Mouse (Mus musculus) ovary, postnatal 10 days (tissue): ENCODE measurements around the gene Mcrs1.
"Not testable (repeated sequence)": the region's sequence is repeated elsewhere in the genome, so short reads cannot be mapped to it uniquely, and the experiment has no call there.

ENCODE experiments used
- DNase-seq: peaks from one replicate; pipeline ENCODE4 v3.0.0; 2022; ENCODE audit warnings: low spot score

The Mcrs1 gene

DNA sequence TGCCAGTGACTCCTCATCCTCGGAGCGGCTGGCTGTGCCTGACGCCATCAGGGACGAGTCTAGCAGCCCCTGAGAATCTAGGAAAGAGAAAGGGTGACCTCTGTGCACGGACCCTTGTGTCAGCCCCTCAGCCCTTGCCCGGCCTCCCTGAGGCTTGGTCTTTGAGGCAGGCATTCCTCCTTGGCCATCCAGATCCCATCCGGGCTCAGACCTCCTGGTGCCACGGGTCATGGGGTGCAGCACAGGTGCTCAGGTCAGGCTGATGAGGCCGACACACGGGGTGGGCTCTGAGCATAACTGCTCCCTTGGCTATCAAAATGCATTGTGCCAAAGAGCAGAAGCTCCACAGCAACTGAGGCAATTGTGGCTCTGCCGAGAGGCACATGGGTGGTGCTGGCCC, 1.8 kb downstream of the Mcrs1 start:
- DNase-seq = no peak

DNA sequence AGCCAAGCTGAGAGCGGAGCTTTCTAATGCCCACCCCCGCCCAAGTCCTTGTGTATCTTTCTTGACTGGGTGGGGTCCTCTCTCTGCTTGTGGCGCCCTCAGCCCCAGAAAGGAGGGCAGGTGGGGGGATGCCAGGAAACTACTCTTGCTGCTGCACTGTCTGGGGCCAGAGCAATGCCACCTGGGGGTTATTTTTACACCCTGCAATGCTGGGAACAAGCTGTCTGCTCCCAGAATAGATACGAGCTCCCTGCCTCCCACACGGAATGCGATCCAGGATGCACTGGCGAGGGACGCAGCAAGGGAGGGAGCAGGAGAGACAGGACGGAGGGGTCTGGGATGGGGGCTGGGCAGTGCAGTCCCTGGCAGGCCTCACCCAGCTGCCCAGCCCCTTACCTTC, 2.8 kb downstream of the Mcrs1 start:
- no peak for DNase-seq

DNA sequence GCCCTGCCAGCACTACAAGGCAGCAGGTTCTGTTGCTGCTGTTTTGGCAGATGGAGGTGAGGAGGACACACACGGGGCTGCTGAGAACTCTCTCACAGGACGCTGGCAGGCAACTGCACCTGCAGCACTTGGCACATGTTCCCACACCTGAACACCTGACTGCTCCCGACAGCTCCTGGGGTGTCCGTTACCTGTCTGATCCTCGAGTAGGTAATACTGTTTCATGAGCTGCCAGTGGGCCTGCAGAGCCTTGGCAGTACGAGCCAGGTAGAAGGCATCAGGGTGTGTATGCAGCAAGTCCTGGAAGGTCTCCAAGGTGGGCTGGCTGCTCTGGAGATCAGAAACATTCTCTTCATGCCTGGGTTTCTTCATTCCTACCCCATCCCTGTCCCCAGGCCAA, 5.0 kb downstream of the Mcrs1 start:
- not testable (repeated sequence) for DNase-seq

DNA sequence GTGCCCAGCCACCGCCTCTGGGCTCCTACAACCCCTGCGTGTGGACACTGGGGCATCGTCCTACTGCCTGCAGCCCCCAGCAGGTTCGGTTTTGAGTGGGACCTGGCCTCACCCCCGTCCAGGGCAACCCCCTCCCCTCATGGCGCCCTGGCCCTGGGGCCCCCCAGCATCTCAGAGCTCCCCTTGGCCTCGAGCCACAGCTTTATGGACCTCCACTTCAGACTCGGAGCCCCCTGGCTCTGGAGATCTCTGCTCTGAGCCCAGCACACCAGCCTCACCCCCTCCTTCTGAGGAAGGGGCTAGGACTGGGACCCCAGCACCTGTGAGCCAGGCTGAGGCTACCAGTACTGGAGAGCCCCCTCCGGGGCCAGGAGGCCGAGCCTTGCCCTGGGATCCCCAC, 9.7 kb downstream of the Mcrs1 start:
- no peak for DNase-seq

DNA sequence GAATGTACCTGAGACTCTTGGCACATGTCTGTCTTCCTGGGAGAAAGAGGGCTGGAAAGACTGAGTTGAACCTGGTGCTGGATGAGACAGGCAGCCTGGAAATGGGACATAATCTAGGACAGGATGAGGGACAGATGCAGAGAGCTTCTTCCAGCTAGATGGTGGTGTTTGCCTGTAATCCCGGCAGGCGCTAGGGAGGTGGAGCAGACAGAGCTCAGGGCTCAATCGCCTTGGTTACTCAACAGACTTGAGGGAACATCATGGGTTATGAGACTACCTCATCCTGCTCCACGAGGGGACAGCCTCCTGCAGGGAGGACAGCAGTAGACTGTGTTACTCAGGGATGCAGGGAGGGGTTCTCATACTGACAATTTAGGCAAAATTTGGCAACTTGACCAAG, 10.5 kb downstream of the Mcrs1 start:
- no peak for DNase-seq

DNA sequence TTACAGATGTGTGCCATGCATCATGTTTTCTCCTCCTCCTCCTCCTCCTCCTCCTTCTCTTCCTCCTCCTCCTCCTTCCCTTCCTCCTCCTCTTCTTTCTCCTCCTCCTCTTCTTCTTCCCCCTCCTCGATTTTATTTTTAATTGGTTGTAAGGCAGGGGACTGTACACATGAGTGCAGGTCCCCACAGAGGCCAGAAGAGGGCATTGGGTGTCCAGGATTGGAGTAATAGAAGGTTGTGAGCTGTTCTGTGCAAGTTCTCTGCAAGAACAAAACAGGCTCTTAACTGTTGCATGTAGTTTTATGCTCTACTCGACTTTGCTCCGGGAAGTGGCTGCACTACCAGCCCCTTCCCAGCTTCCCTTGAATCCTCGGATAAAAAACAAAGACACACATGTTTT, 11.6 kb downstream of the Mcrs1 start:
- DNase-seq = no peak

DNA sequence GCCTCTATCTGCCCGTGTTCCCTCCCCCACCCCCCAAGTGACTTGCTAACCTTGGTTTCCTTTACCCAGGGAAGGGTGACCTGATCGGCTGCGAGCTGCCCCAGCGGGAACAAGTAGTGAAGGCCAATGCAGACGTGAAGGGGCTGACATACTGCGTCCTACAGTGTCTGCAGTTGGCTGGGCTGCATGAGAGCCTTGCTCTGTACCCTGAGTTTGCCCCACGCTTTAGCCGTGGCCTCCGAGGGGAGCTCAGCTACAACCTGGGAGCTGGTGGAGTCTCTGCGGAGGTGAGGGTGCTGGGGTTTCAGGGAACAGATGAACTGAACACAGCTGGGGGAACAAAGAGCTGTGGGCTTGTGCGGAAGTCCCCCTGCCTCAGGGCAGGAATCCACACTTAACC, 13.8 kb downstream of the Mcrs1 start:
- no peak for DNase-seq

DNA sequence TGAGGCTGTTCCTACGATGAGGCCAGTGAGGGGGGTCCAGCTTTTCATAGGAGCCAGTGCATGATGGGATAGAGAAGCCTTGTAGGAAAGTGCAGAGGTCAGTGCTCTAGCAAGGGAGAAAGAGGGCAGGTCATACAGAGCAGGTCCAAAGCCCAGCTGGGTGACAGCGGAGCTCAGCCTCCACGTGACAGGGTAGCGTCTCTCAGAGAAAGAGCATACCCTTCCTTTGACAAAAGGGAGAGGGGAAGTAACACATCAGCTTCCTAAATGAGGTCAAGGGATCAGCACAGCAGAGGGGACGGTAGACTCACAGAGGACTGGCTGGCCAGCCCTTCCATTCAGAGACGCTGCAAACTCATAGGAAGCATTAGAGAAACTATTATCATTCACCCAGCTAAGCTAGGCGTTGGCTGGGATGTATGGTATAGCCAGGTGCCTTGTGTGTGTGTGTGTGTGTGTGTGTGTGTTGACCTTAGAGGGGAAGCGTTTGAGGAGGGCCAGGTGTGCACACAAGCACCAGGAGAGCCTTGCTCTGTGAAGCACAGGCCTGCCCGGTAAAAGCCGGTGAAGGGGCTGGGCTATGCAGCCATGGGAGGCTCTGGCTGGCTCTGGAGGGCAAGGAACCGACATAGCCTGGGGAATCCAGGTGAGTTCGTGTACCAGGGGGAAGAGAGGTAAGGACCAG, 17.3 kb downstream of the Mcrs1 start:
- DNase-seq = no peak

DNA sequence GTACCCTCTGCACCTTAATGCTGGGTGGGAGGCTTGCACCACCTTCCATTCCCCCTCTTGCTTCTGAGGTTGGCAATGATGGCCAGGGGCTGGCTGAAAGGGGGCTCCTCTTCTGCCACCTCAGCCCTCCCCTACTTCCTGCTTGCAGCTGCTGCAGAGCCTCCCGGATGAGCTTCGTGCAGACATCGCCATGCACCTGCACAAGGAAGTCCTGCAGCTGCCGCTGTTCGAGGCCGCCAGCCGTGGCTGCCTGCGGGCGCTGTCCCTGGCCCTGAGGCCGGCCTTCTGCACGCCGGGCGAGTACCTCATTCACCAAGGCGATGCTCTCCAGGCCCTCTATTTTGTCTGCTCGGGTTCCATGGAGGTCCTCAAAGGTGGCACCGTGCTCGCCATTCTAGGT, 18.0 kb downstream of the Mcrs1 start:
- no peak for DNase-seq

DNA sequence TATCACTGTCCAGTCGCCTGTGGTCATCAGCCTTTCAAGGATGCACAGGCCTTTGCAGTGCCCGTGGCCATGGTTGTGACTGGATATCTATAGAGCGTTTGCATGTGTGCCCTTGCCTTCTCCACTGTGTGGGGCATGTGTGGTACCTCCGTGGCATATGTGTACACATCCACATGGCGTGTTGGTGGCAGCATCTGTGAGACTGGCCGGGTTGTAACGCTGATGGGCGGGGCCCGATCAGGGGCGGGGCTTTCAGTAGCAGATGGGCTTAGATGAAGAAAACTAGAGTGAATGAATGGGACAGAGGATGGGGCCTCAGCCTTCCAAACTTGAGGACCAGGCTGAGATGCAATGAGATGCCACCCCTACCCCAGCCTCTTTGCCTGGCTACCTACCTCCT, 19.8 kb downstream of the Mcrs1 start:
- DNase-seq = no peak

DNA sequence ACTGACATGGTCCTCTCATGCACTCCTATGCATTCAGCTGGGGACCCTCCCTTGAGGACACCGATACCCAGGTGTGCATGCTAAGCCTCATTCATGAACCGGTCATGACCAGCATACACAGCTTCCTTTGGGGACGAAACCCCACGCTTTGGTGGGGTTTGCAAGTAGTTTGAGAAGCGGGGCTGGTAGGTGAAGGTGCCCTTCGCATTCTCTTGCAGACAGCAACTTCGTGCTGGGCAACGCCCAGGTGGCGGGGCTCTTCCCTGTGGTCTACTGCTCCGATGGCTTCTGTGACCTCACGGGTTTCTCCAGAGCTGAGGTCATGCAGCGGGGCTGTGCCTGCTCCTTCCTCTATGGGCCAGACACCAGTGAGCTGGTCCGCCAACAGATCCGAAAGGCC, 25.7 kb downstream of the Mcrs1 start:
- DNase-seq = no peak

DNA sequence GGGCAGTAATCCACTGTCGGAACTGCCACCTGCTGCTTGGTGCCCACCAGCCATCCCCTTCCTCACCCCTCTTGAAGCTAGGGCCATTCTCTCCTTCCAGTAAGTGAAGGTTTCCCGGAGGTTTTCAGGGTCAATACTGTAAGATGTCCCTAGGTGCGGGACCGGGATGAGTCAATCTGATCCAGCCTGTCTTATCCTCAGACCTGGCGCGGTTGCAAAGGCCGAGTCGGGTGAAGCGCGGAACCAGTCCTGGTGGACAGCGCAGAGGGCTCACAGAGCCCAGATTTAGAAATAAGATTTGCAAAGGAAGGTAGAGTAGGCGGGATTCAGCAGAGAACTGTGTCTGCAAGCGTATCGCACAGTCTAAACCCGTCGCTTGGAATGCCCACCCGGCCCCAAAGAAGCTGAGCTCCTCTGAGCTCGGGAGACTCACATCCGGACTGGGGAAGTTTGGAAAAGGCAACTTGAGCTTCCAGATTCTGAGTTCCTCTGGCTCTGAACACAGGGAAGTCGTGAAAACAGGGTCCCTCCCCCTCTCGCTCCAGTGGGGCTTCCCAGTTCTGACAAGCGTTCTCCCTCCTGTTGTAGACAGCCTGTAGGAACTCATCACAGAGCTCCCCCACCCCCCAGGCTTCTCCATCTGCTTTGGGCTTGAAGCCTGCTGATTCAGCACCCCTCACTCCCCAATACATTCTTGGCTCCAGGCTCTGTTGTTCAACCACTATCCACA, 26.5 kb downstream of the Mcrs1 start:
- DNase-seq = no peak

DNA sequence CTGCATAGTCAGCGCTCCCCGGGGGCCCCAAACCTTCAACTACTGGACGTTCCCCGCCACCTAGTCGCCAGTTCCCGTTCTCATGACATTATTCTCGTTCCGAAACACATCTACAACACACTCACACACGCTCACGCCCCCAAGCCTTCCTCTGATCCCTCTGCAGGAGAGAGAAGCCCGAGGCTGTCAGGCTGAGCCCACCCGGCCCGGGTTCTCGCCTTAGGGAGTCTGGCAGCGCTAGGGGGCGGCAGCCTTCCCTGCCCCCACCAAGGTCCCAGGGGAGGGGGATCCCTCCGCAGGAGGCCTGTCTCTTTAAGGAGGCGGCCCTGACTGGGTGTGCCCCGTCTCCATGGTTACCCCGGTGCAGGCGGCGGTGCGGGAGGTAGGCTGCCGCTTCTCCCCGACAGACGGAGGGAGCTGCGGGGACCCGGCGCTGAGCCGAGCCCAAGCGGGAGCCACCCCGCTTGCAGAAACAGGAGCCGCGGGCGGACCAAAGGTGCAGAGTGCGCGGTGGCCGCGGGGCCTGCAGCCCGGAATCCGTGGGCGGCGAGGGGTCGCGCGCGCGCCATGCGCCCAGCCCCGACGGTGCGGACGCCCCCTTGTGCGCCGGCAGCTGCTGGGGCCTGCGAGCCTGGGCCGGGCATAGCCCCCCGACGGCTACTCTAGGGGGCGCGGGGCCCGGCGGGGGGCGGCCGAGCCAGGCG, 27.4 kb downstream of the Mcrs1 start, which contains the start of gene Kcnh3:
Gene Kcnh3 (plus strand): TSS at position 654 of the 704 bp plus-strand sequence.
- DNase-seq = no peak

DNA sequence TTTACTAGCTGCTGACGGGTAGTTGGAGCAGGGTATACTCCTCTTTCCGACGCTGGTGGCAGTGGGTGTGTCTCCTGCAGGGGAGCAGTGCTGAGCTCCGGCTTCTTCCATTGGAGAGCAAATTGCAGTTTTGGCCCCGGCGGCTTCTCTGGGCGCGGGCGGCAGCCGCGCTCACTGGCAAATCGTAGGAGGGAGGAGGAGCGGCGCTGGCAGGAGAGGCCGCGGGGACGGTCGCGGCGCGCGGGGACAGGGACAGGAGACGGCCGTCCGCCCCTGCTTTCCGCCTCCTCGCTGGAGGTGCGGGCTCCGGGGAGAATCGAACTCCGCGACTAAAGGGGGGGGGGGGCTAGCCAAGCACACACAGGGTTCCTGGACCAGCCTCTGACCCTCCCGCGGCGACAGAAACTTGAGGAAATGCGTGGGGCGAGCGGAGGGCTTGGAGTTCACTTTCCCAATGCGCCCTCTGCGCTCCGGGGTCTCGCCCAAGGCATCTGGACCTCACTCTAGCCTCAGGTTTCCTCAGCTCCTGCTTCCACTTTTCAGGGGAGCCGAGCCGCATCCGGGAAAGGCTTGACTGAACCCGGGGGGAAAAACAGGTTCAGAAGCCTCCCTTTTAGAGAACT, 28.1 kb downstream of the Mcrs1 start:
- DNase-seq = no peak

DNA sequence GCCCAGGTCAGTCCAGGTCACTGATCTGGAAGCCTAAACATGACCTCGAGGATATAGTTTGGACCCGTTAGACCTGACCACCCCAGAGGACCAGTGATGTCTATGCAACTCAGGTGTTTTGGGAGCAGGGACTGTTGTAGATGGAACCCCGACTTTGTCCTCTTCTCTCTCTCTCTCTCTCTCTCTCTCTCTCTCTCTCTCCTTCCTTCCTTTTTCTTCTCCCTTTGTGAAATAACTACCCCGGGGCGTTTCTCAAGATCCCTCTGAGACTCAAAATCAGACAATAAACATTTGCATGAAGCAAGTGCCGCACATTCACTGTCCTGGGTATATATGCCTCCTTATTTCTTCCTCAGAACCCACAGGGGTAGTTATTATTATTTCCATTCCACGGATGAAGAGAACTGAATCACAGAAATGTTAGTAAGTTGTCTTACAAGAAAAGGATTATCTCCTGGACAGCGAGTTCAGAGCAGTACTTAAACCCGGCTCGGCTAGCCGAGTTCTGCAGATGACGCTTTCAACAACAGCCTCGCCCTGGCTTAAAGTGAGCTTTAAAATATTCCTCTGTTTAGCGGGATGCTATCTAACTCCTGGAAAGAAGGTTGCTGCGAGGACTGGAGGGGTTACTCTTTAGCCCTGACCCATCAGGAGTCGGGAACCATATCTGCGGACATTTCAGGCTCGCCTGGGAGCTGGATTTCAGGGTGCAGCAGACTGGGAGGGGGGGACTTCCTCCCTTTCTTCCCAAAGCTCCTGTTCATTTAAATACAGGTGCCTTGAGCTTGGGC, 28.8 kb downstream of the Mcrs1 start:
- no peak for DNase-seq

DNA sequence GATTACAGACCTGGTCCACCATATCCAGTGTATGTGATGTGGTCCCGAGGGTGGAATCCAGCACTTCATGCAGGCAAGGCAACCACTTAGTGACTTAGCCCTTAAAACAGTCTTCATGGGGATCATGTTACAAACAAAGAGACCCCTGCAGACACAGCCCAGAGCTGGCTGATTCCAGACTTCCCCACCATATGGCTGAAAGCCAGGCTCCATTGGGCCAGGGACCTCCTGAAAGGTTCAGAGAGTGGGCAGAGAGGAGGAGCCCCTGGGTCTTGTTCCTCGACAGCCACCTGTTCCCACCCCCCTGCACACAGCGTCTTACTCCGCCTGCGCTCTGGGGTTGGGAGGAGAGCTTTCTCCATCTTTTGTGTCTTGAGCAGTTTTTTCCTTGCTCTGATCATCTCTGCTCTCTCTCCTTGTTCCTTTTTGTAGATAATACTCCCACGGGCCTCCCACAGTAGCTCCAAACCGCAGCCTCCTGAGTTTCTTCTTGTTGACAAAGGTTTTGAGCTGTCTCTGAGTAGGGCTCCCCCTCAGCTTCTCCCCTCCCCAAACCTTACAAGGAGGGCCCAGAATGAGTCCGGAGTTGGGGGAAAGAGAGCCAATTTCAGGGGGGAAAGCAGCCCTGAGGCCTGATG, 30.3 kb downstream of the Mcrs1 start:
- no peak for DNase-seq

DNA sequence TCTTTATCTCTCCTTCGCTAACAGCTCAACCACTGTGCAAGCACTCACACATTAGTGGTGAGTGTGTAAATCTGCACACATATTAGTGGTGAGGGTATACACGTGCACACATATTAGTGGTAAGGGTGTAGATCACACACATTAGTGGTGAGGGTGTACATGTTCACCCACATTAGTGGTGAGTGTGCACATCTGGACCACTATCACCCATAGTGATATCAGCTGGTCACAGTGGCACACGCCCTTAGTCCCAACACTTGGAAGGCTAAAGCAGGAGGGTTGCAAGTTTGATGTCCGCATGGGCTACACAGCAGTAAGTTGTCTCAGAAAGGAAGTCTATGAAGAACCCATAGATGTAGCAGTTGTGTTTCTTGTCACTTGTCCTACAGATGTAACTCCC, 34.1 kb downstream of the Mcrs1 start:
- DNase-seq = no peak

DNA sequence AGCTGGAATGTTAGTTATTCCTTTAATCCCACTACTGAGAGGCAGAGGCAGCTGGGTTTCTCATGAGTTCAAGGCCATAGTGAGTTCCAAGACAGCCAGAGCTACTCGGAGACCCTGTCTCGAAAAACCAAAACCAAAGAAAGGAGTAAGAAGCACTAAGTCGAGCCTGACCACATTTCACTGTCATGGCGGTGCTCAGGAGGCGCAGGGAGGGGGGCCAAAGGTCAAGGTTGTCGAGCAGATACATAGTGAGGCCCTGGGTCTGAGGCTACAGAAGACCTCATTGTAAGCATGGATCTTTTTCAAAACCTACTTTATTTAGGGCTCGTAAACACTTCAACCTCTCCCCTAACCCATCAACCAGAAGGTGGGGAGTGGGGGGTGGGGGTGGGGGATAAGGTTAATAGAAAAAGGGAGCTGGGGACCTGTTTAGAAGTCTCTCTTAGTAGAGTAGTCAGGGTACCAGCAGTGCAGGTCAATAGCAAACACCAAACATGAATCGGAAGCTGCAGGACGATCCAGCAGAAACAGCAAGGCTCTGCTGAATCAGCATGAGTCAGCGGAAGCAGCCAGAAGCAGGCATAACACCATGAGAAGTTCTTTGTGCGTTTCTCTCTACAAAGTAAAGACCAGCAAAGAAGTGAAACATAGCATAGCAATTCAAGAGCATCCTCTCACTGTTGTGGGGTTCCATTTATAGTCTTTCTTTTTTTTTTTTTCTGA, 35.9 kb downstream of the Mcrs1 start:
- no peak for DNase-seq

DNA sequence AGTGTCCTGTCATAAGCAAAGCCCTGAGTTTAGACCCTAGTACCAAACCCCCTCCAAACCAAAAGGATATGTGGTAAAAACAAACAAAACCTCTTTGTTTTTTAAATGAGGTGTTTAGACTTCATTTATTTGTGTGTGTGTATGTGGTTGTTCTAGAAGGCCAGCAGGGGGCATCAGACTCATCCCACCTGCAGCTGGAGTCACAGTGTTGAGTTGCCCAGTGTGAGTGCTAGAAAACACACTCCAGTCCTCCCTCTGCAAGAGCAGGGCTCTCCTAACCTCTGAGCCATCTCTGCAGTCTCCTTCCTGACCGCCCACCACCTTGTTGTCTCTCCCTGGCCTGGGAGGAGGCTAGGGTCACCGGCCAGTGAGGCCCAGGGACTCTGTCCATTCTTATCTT, 36.8 kb downstream of the Mcrs1 start:
- DNase-seq = no peak

DNA sequence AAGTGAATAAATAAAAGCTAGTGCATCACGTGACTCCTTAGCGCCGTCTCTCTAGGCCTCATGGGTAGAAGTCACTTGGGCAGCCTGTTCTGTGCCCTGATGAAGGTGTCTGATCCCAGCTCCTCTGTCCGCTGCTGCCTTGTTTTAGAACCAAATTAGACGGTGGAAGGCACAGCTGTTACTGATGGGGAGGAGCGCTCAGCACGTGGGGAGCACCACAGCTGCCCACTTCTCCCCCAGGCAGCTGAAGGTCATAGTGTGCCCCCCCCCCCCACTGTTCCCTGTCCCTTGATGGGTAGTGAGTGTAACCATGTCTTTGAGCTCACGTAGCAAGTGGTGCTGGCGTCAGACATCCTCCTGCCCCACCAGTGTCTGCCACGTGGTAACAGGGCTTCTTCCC, 38.6 kb downstream of the Mcrs1 start:
- no peak for DNase-seq

DNA sequence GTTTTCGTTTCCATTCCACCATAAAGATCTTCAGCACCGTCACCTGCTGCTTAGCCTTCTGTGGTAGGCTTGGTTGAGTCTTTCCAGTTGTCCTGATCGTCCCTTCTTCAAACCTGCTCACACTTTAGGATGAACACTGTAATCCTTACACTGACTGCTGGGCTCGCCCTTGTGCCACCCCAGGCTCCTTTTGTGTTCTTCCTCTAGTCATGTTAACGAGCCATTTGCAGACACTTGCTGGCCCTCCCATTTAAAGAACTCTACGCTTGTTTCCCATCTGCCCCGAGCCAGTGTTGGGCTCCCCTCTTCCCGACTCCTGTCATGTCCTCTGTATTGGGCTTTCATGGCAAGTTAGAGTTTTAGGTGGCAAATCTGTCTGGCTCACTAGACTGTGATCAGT, 45.8 kb downstream of the Mcrs1 start:
- no peak for DNase-seq
